Mouse (Mus musculus): ENCODE measurements around the gene Pdk4.

The Pdk4 gene

DNA sequence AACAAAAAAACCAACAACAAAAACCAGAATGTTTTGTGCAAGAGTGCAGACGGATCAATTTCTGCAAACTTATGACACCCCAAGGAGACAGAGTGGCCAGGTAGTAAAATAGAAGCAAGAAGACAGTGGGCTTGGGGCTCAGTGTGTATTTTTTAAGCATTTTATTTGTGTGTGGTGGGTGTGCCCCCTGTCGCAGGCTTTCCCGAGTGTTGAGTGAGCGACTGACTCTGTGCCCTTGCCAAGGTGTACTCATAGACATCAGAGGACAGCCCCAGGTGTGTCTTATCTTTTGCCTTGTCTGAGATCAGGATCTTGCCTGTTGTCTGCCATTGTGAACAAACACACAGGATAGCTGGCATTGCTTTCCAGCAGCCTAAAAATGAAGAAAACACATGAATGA is 49.1 kb downstream of the Pdk4 start:
- no peak for DNase-seq (ENCODE audit: low read depth, low spot score)

DNA sequence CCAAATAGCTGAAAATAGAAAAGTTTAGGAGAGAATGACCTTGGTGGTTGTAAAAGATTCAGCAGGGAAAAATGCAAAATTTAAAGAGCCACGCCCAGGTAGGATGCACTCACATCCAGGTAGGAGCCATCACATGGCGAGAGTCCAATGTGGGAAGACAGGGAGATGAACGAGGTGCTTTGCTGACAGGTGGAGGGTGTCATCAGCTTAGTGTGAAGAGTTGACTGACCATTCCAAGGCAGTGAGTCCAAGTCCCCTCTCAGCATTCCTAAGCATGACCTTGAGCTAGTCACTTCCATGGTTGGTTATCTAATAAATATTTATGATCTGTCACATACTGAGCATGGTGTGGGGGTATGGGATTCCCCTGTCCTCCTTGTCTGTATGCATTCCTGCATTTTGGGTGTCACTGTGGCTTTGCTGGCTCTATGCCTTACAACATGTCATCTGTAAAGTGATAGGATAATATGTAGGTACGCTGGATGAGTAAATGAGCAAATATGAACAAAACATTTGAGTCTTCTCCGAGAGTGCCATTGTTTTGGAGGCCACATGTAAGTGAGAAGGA is 51.7 kb downstream of the Pdk4 start:
- no peak for DNase-seq (ENCODE audit: low read depth, low spot score)

DNA sequence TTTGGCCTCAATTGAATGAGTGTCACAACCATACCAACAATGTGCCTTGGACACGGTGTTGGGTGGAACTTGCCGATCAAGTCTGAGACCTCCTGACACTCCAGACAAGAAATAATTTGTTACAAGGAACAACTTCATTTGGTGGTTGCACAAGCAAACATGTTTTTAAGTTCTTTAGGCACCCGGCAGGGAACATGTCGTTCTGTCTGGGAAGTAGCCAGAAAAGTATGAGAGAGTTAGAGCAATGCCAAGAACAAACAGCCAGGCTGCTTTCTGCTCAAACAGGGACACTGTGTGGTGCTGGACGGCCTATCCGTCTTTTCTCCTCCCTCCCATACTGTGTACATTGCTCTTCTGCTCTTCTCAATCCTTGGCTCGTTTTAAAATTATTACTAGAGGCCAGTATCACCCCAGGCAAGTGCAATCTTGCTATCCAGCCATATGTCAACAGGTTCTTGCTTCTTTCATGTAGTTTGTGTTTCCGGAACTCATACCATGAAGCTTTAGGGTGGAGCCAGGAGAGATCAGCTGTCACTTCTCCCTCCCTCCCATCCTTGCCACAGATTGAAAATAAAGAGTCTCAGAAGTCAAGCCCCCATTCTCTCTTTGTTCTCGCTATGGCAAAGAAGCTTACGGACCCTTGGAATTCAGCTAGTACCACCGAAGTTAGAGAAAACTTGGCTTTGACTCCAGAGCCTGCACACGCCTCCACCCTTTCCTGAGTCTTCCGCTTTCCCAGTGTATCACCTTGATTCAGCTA is 52.8 kb downstream of the Pdk4 start:
- DNase-seq (ENCODE audit: low read depth, low spot score) = peak; percentile 16

DNA sequence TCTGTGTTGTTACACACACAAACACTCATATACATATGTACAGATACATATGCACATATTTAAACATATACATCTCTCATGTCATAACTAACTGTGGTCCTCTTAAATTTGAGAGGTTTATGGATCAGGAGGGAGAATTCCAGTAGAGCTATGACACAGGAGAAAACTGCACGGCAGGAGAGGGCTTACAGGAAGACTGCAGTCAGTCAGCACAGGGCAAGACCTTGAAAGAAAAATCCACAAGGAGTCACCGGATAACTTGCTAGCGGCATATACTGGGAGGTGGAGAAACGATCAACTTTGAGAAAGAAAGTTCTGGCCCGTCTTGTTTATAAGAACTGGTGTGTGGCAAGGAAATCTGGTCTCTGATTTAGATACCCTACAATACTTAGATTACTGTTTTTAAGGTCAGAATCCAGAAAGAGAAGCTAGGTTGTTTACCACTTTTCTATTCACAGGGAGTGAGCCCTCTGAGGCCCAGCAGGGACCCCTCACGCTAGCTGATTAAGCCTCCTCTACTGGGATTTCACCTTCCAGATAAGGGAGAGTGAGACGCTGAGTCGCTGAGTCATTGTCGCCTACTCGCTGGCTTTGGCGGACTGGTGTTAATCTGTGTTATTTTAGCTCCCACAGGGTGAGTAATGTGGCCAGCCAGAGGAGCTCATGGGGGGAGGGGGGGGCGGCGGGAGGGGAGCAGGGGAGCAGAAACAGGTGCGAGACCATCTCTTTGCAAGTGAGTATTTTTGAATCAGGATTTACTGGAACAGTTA is 53.6 kb downstream of the Pdk4 start:
- no peak for DNase-seq (ENCODE audit: low read depth, low spot score)

DNA sequence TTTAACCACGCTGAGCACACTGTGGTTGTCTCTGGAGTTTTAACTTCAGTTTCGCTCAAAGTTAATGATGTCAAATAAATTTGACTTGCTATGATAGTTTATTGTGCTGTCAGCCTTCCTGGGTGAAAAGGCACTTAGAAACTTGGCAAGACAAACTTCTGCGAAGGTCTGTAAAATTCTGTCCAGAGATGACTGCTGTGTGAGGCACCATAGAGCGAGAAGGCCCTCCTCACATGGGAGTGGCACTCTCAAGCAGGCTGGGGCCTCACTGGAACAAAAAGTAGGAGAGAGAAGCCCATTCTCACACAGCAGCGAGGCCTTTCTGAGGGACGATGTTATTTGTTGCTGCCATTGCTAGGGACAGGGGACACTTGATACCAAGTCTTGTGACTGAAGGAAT is 54.9 kb downstream of the Pdk4 start:
- DNase-seq (ENCODE audit: low read depth, low spot score) = no peak

DNA sequence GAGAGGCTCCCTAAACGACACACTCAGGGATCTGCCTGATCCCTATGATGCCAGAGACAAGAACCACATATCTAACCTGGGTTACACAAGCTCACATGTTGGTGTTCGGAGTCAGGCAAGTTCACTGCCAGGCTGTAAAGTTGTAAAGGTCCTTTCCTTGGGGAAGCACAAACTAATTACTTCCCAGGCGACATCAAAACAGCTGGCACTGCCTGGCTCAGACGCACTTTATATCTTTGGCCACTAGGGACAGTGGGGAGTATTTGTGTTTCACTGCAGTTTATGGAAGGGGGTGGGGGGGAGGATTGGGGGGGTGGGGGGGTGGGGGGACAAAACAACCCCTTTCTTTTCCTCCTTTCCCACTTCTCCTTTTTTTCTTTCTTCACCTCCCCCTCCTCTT is 58.4 kb downstream of the Pdk4 start:
- DNase-seq (ENCODE audit: low read depth, low spot score) = no peak

DNA sequence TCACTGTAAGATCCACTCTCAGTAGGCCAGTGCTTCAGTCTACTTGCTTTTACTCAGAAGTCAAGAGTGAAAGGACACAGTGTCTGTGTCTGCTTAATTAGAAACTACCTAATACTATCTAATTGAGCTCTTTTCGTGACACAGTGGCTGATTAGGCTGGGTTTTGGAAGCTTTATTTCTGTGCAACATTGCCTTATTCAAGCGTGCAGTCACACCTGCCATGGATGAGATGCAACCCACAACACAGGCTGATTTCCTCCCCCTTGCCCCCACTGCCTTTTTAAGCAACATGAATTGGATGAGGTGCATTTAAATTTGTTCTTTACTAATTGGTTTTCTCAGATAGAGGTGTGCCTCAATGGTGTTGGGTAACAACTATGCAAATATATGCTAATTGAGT is 62.2 kb downstream of the Pdk4 start:
- DNase-seq (ENCODE audit: low read depth, low spot score) = no peak

Measured in brain, embryonic 18.5 days (tissue).